24 mouse cellular contexts compared by ENCODE assay signal in the genomic region with DNA sequence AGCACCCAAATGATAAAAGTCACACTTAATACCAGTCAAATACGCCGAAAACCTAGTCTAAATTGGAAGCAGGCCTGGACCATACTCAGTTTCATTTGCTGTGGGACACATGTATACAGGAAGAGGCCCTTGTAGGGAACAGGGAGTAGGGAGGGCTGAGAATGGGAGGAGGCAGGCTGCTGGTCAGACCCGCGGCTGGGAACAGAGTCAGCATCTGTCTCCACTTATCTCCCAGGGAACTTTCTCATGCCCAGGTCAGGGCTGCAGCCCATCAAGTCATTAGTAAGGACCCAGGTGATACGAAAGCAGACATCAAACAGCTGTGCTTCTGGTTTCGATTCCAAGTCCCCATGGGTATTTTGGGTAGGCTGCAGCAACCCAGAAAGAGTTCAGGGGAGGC. TPM values are rescaled to one million over a fixed set of nuclear protein-coding genes. Genes with fewer than 3 reads are reported as not detected.
DNase-seq lines count a peak whose midpoint lies in the region; ATAC-seq lines count a peak whose summit lies in the region.
"Had no signal": no experiment of that assay in that cellular context is flagged by ENCODE, and none has a peak within 500 bp of the region (broad histone marks: within the 10 kb centered on the region; RNA-seq: fewer than 3 reads in every experiment).

No protein-coding gene starts in this region.

- H3K27ac ChIP-seq in midbrain, embryonic 15.5 days: no peak overlapping the region
- no peak overlapping the region for H3K27ac ChIP-seq in midbrain, embryonic 13.5 days
- H3K27ac ChIP-seq in embryonic facial prominence, embryonic 12.5 days: no peak overlapping the region
- H3K27ac ChIP-seq: liver, embryonic 15.5 days; lung, embryonic 15.5 days; neural tube, embryonic 12.5 days had no signal

- H3K27me3 ChIP-seq in midbrain, embryonic 15.5 days (replicated peaks): no peaks in the 10 kb centered on the region
- no peaks in the 10 kb centered on the region; the same call in 1 of the 2 replicates for H3K27me3 ChIP-seq in midbrain, embryonic 13.5 days
- peaks cover 8% of the 10 kb centered on the region; the same call in 1 of the 2 replicates for H3K27me3 ChIP-seq in embryonic facial prominence, embryonic 12.5 days
- H3K27me3 ChIP-seq: CH12.LX; liver, embryonic 15.5 days; lung, embryonic 15.5 days; megakaryocyte, embryonic 14.5 days; Patski had no signal

- H3K4me1 ChIP-seq in midbrain, embryonic 15.5 days: peaks cover 5% of the 10 kb centered on the region; the same call in 1 of the 2 replicates
- H3K4me1 ChIP-seq in midbrain, embryonic 13.5 days (replicated peaks): peaks cover 38% of the 10 kb centered on the region
- peaks cover 14% of the 10 kb centered on the region for H3K4me1 ChIP-seq in embryonic facial prominence, embryonic 12.5 days
- H3K4me1 ChIP-seq: liver, embryonic 15.5 days; lung, embryonic 15.5 days; megakaryocyte, embryonic 14.5 days had no signal

- no peaks in the 10 kb centered on the region; the same call in 1 of the 2 replicates for H3K36me3 ChIP-seq in midbrain, embryonic 15.5 days (replicated peaks)
- peaks cover 76% of the 10 kb centered on the region for H3K36me3 ChIP-seq in midbrain, embryonic 13.5 days
- H3K36me3 ChIP-seq in embryonic facial prominence, embryonic 12.5 days: peaks cover 77% of the 10 kb centered on the region
- H3K36me3 ChIP-seq: G1E; liver, embryonic 15.5 days had no signal

- peak; percentile 52 for DNase-seq in hindlimb bud, embryonic 11.5 days (ENCODE audit: extremely low spot score, low read depth, low spot score)
- no peak for DNase-seq in adrenal gland, postnatal 36 days
- no peak for DNase-seq in layer of hippocampus, adult 9-10 months (ENCODE audit: low spot score)
- DNase-seq in kidney, postnatal 4 days: no peak
- DNase-seq: B cell, adult 2 months; cerebellum, adult 18-20 months; cerebellum, postnatal 14 days; heart, postnatal 4 days; kidney, adult 11 months; liver; lung, postnatal 36 days; midbrain, embryonic 14.5 days; right cerebral cortex, postnatal 14 days had no signal

- ATAC-seq in midbrain, embryonic 15.5 days (replicated peaks): peak; percentile 19; the same call in 1 of the 2 replicates
- ATAC-seq in midbrain, embryonic 13.5 days: no peak
- ATAC-seq in embryonic facial prominence, embryonic 12.5 days (ENCODE audit: insufficient number of reproducible peaks, insufficient read depth, low FRiP score, low TSS enrichment): peak; percentile 72
- ATAC-seq: Patski had no signal

- no peak overlapping the region for H3K9ac ChIP-seq in midbrain, embryonic 15.5 days
- no peak overlapping the region for H3K9ac ChIP-seq in midbrain, embryonic 13.5 days (replicated peaks)
- no peak overlapping the region for H3K9ac ChIP-seq in embryonic facial prominence, embryonic 12.5 days
- H3K9ac ChIP-seq: liver, embryonic 15.5 days; lung, embryonic 15.5 days; neural tube, embryonic 12.5 days had no signal

- H3K4me2 ChIP-seq in midbrain, embryonic 15.5 days: no peak overlapping the region
- H3K4me2 ChIP-seq in midbrain, embryonic 13.5 days (replicated peaks): no peak overlapping the region
- no peak overlapping the region for H3K4me2 ChIP-seq in embryonic facial prominence, embryonic 12.5 days (replicated peaks)
- H3K4me2 ChIP-seq: liver, embryonic 15.5 days; lung, embryonic 15.5 days; neural tube, embryonic 12.5 days had no signal

- no peak overlapping the region for H3K4me3 ChIP-seq in midbrain, embryonic 15.5 days
- H3K4me3 ChIP-seq in midbrain, embryonic 13.5 days (replicated peaks): no peak overlapping the region
- H3K4me3 ChIP-seq in embryonic facial prominence, embryonic 12.5 days: no peak overlapping the region
- H3K4me3 ChIP-seq: forebrain, embryonic 10.5 days; liver, embryonic 15.5 days; lung, embryonic 15.5 days; megakaryocyte, embryonic 14.5 days; neural tube, embryonic 12.5 days had no signal

- WGBS in midbrain, embryonic 15.5 days: 80% methylated on average over 6 of the region's 6 CpGs
- WGBS in midbrain, embryonic 13.5 days: 78% methylated on average over 6 of the region's 6 CpGs
- 22% methylated on average over 6 of the region's 6 CpGs for WGBS in embryonic facial prominence, embryonic 12.5 days

- no peaks in the 10 kb centered on the region for H3K9me3 ChIP-seq in midbrain, embryonic 15.5 days
- H3K9me3 ChIP-seq in midbrain, embryonic 13.5 days: no peaks in the 10 kb centered on the region
- H3K9me3 ChIP-seq in embryonic facial prominence, embryonic 12.5 days: no peaks in the 10 kb centered on the region
- H3K9me3 ChIP-seq: forebrain, embryonic 10.5 days; liver, embryonic 15.5 days; lung, embryonic 15.5 days; neural tube, embryonic 12.5 days had no signal

RNA-seq across cellular contexts. Expression of gene Jag1, which starts 28.7 kb away (rescaled TPM):
- polyA plus RNA-seq in midbrain, embryonic 15.5 days (2015; fragmentation: Nextera tagmentation; extraction: Ambion mirVana): 11.7 and 12.6 TPM in 2 replicates
- 22.1 and 27.4 TPM in 2 replicates for polyA plus RNA-seq in midbrain, embryonic 13.5 days (2015; fragmentation: Nextera tagmentation; extraction: Ambion mirVana)
- polyA plus RNA-seq in embryonic facial prominence, embryonic 12.5 days (2016; fragmentation: Nextera tagmentation; extraction: Ambion mirVana): 30.3 and 31.9 TPM in 2 replicates
- total RNA-seq in adrenal gland, postnatal 36 days (2021): 10 to 100 TPM; 13.5 to 13.6 TPM
- total RNA-seq: CH12.LX, G1E had no signal
- polyA plus RNA-seq: G1E had no signal
